Mouse (Mus musculus) adrenal gland, postnatal 10 days (tissue): ENCODE measurements around the gene Bhlha9. TPM values are rescaled to one million over a fixed set of nuclear protein-coding genes. Genes with fewer than 3 reads are reported as not detected.
A peak's percentile ranks its signal among the peaks of the same experiment; 100 is the strongest.
"Not testable (repeated sequence)": the region's sequence is repeated elsewhere in the genome, so short reads cannot be mapped to it uniquely, and the experiment has no call there.

Experiments
- DNase-seq: peaks from one replicate; pipeline ENCODE4 v3.0.0; 2021; ENCODE audit warnings: mixed read lengths
- total RNA-seq, 2 experiments: library from RNA; stranded (reverse); gene quantifications; 2 replicates each; pipeline ENCODE4 v1.2.3; 2021

Bhlha9 gene
- total RNA-seq, 2 experiments from 2014 or later, result 0.24 to 0.30 TPM

DNA sequence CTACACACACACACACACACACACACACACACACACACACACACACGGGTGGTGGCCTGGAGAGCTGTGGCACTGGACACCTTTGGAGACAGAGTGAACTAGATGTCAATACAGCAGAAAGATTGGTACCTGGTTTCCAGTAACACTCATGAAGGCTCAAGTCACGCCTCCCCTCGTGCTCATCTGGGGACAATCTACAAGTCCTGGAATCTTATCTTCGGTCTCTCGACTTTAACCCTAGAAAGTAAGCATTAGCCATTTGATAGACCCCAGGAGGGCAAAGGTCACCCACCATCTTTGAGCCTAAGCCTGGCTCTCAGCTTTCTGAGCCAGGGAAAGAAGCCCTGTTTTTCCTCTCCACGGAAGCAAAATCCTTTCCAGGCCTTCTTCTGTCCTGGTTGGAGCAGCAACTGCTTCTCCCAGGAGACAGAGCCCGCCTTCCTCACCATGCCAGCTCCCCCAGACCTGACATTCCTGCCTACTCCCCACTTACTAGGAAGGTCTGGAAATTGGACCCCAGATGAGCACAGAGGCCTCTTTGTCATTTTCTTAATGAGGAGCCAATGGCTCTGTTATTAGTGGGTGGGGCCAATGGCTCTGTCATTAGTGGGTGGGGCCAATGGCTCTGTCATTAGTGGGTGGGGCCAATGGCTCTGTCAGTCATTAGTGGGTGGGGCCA lies 10.3 kb upstream of the Bhlha9 start:
- no peak for DNase-seq

- no peak for DNase-seq
Observed at GRCm38 (mm10) chr11:76666002-76666649, 6.1 kb upstream of the Bhlha9 start.

DNA sequence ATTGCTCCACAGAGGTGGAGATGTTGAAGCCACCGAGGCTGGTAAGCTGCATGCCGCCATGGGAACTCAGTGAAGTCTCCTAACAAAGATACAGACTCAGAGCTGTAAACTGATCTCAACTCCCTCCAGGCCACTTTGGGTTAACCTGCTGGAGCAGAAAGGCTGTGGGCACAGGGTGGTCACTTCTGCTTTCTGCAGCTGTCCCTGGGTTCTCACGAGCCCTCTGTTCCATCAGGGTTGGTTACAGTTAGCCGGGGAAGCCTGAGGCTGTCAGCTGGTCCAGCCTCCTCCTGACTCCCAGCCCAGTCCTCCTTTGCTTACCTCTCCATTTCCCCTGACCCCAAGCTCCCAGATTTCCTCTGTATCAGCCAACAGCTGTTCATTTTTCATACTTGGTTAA lies 4.5 kb upstream of the Bhlha9 start:
- no peak for DNase-seq

GRCm38 (mm10) chr11:76672561-76673384 lies 503 bp downstream of the Bhlha9 start:
- no peak for DNase-seq

DNA sequence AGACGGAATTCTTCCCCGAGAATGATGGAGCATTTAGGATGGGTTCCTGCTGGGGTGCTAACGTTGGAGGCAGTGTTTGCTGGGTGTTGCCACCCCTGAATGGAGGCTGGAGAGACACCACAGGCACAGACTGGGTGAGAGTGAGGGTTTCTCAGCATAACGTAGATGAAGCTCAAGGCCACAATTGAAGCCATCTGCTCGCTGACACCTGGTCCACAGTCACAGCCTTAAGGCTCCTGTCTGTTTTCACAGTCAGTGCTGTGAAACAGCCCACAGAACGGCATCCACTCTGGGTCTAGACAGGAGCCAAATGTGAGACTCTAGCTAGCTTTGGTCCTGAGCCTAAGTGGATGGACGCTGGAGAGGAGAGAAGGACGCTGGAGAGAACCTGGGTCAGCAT lies 1.9 kb downstream of the Bhlha9 start:
- DNase-seq, result no peak

GRCm38 (mm10) chr11:76674704-76675103 lies 2.4 kb downstream of the Bhlha9 start:
- DNase-seq, result no peak

DNA sequence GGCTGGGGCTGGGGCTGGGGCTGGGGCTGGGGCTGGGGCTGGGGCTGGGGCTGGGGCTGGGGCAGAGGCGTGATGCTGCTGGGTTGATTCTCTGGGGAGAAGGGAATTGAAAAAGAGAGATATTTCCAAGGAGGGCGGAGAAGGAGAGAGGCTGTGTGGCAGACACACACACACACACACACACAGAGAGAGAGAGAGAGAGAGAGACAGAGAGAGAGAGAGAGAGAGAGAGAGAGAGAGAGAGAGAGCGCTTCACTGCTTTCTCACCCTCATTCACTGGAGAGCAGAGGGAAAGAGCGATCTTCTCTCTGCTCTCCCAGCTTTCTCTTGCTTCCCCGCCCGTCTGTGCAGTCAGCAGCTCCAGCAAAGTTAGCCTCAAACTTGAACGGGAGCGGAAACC lies 7.2 kb downstream of the Bhlha9 start, which contains the start of gene Trarg1:
Gene Trarg1, plus strand, starts transcription at position 301 of the 400 bp plus-strand sequence.
- not testable (repeated sequence) for DNase-seq

DNA sequence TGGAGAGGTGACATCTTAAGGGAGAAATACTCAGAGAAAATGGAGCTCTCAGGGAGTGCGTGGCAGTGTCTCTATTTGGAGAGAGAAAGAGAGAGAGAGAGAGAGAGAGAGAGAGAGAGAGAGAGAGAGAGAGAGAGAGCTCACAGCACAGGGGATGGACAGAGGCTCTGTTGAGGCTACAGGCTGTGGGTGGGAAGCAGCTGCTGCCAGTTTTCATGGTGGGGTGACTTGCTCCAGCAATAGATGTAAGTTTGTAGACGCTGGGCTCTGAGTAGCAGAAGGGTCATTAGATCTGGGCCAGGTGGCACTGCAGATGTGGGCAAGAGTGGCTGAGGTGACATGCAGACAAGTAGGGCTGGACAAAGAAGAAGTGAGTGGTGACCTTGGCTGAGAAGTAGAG lies 13.3 kb downstream of the Bhlha9 start:
- DNase-seq, result no peak

DNA sequence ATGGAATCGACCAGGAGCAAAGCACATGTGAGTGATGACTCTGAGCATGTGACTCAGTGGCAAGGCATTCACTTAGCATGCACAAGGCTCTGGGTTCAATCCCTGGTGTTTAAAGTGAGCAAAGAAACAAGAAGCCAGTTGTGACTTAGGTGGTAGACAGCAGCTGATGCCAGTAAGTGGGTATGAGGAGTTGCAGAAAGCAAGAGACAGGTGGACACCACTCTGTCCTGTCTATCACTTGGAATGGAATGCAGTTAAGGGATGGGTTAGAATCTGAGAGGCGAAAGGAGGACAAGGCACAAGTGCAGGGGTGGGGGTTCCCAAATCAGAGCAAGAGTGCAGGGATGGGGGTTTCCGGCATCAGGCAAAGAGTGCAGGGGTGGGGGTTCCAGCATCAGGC lies 19.8 kb downstream of the Bhlha9 start:
- no peak for DNase-seq

- DNase-seq, result no peak
Observed at GRCm38 (mm10) chr11:76695810-76696209, 23.5 kb downstream of the Bhlha9 start.

DNA sequence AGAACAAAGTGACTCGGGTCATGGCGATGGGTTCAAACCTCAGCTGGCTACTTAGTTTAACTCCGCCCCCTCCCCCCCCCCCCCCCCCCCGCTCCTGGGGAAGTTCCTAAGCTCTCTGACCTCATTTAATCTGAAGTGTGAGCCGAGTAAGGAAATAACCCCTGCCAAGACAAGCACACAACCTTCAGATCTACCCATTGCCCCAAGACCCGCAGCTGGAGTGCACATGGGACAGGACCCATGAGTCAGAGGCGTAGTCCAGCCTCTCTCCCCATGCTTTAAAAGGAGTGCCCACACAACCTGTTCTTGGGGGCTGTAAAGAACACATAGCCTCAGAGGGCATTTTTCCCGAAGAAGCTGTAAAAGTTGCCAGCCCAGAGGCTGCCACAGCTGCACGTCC lies 27.4 kb downstream of the Bhlha9 start:
- DNase-seq, result no peak

GRCm38 (mm10) chr11:76707656-76708055 lies 35.4 kb downstream of the Bhlha9 start:
- peak; percentile 57 for DNase-seq

DNA sequence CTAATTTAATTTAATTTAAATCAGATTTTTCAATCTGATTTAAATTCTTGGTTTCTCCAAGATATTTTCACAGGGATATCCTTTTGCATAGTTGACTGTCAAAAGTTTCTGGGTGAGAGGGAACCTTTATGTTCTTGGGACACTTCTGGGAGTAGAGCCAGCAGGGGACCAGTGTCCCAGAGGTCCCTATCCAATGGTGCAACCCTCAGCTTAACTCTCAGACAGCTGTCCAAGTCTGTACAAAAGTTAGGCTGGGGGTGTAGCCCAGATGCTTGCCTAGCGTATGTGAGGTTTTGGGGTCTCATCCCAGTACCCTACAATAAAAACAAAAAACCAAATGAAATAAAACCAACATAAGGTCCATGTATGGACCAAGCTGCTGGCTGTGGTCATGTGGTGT lies 35.8 kb downstream of the Bhlha9 start:
- DNase-seq, result peak; percentile 71

GRCm38 (mm10) chr11:76708881-76709280 lies 36.6 kb downstream of the Bhlha9 start:
- DNase-seq, result peak; percentile 56

GRCm38 (mm10) chr11:76709625-76710452 lies 37.6 kb downstream of the Bhlha9 start:
- peak; percentile 81 for DNase-seq

GRCm38 (mm10) chr11:76717000-76717399 lies 44.7 kb downstream of the Bhlha9 start:
- no peak for DNase-seq

Other genes starting within 250 kb of the Bhlha9 start
- 10 to 100 TPM; 35.4 to 44.2 TPM for gene Abr, start 50.2 kb upstream of the Bhlha9 start, total RNA-seq
- 10 to 100 TPM; 69.6 to 95.7 TPM for gene Trarg1, start 7.3 kb downstream of the Bhlha9 start, total RNA-seq
- gene Gosr1, start 91.1 kb downstream of the Bhlha9 start, total RNA-seq, result 10 to 100 TPM; 62.1 to 64.9 TPM
- 10 to 100 TPM; 46.2 to 57.9 TPM for gene Cpd, start 174.5 kb downstream of the Bhlha9 start, total RNA-seq
- 1 to 10 TPM in 1 of 2 experiments, under 1 TPM in 1; 0.81 to 1.8 TPM for gene Tmigd1, start 229.7 kb downstream of the Bhlha9 start, total RNA-seq